Mouse (Mus musculus) C2C12 (cell line): ENCODE measurements at regions not wholly inside any gene's neighbourhood (a gene's known extent, or its start where the extent isn't known, plus 50 kb on each side); places are given as distances from the start of the nearest gene placed in this dataset.

Source experiments
- H3K27me3 ChIP-seq: one replicate; pipeline ENCODE4 v1.6.1; 2011; ENCODE audit not compliant: control insufficient read depth, insufficient read depth, insufficient read length
- H3K36me3 ChIP-seq: one replicate; pipeline ENCODE4 v1.6.1; 2011; ENCODE audit not compliant: control insufficient read depth, insufficient read depth
- H3K4me3 ChIP-seq: one replicate; pipeline ENCODE4 v1.5.1; 2011; ENCODE audit warnings: mild to moderate bottlenecking, control low read depth; ENCODE audit not compliant: poor library complexity, insufficient read depth, severe bottlenecking
- H3K79me2 ChIP-seq: one replicate; pipeline ENCODE4 v1.6.1; 2011; ENCODE audit not compliant: control insufficient read depth, insufficient read depth
- H3K79me3 ChIP-seq: one replicate; pipeline ENCODE4 v1.6.1; 2011; ENCODE audit warnings: low read depth, control low read depth
- H3ac ChIP-seq: one replicate; pipeline ENCODE3; 2011; ENCODE audit warnings: low read depth; ENCODE audit not compliant: control insufficient read depth, insufficient read length
- CEBPB ChIP-seq: IDR thresholded peaks from one replicate; pipeline ENCODE4 v1.6.1; 2011; ENCODE audit warnings: low read depth, mild to moderate bottlenecking, control low read depth, moderate library complexity
- CTCF ChIP-seq: IDR thresholded peaks from one replicate; pipeline ENCODE4 v1.5.1; 2011; ENCODE audit not compliant: control insufficient read depth, insufficient read depth, insufficient read length
- FOSL1 ChIP-seq: IDR thresholded peaks from one replicate; pipeline ENCODE4 v1.8.0; 2011; ENCODE audit warnings: mild to moderate bottlenecking, low read length; ENCODE audit not compliant: poor library complexity, insufficient read depth, severe bottlenecking
- MAX ChIP-seq: IDR thresholded peaks from one replicate; pipeline ENCODE4 v1.6.1; 2011; ENCODE audit warnings: mild to moderate bottlenecking, control low read depth
- MYOD1 ChIP-seq: IDR thresholded peaks from one replicate; pipeline ENCODE4 v1.6.1; 2011; ENCODE audit warnings: low read depth; ENCODE audit not compliant: control insufficient read depth, insufficient read length
- MYOG ChIP-seq: IDR thresholded peaks from one replicate; pipeline ENCODE4 v1.6.1; 2011; ENCODE audit not compliant: control insufficient read depth, insufficient read length; ENCODE audit errors: extremely low read depth
- USF1 ChIP-seq: IDR thresholded peaks from one replicate; pipeline ENCODE4 v1.6.1; 2011; ENCODE audit warnings: low read depth, mild to moderate bottlenecking, control low read depth, moderate library complexity

GRCm38 (mm10) chr5:85779205-85779604, 286.2 kb downstream of the Cenpc1 start:
- no peaks in the 10 kb centered on the region for H3K79me3 ChIP-seq
- no peaks in the 10 kb centered on the region for H3K36me3 ChIP-seq
- H3K79me2 ChIP-seq = no peaks in the 10 kb centered on the region
- no peaks in the 10 kb centered on the region for H3K27me3 ChIP-seq
- TF ChIP-seq MYOG (no peak), FOSL1 (no peak), USF1 (no peak), CEBPB (no peak), CTCF (no peak), MAX (no peak), MYOD1 (no peak)
- H3ac ChIP-seq = no peak overlapping the region
- H3K4me3 ChIP-seq = no peak overlapping the region

GRCm38 (mm10) chr5:85772660-85773059, 292.7 kb downstream of the Cenpc1 start:
- H3K36me3 ChIP-seq = no peaks in the 10 kb centered on the region
- no peak overlapping the region for H3ac ChIP-seq
- H3K4me3 ChIP-seq = no peak overlapping the region
- H3K79me2 ChIP-seq = no peaks in the 10 kb centered on the region
- H3K27me3 ChIP-seq = no peaks in the 10 kb centered on the region
- TF ChIP-seq MYOD1 = no peak
- no peak for TF ChIP-seq USF1
- TF ChIP-seq MYOG = no peak
- no peak for TF ChIP-seq CEBPB
- TF ChIP-seq MAX = no peak
- no peak for TF ChIP-seq CTCF
- TF ChIP-seq FOSL1 = no peak
- no peaks in the 10 kb centered on the region for H3K79me3 ChIP-seq

- Histone ChIP-seq H3K4me3 (no peak overlapping the region), H3K27me3 (no peaks in the 10 kb centered on the region), H3K36me3 (no peaks in the 10 kb centered on the region), H3K79me2 (no peaks in the 10 kb centered on the region), H3K79me3 (no peaks in the 10 kb centered on the region), H3ac (no peak overlapping the region)
- TF ChIP-seq FOSL1 = no peak
- no peak for TF ChIP-seq MYOD1
- TF ChIP-seq MAX = no peak
- no peak for TF ChIP-seq MYOG
- TF ChIP-seq USF1 = no peak
- TF ChIP-seq CTCF = no peak
Observed at GRCm38 (mm10) chr5:85772086-85772485, 293.3 kb downstream of the Cenpc1 start.

- Histone ChIP-seq H3K27me3 (no peaks in the 10 kb centered on the region), H3K79me3 (no peaks in the 10 kb centered on the region), H3K4me3 (no peak overlapping the region), H3K79me2 (no peaks in the 10 kb centered on the region), H3ac (no peak overlapping the region), H3K36me3 (no peaks in the 10 kb centered on the region)
- TF ChIP-seq FOSL1 (no peak), USF1 (no peak), MAX (no peak), CTCF (no peak), MYOD1 (no peak), CEBPB (no peak), MYOG (no peak)
Observed at GRCm38 (mm10) chr5:85767157-85767556, 298.2 kb downstream of the Cenpc1 start.

- Histone ChIP-seq H3K79me3 (no peaks in the 10 kb centered on the region), H3K27me3 (no peaks in the 10 kb centered on the region), H3K36me3 (no peaks in the 10 kb centered on the region), H3ac (no peak overlapping the region), H3K79me2 (no peaks in the 10 kb centered on the region), H3K4me3 (no peak overlapping the region)
- no peak for TF ChIP-seq MYOG
- TF ChIP-seq MYOD1 = no peak
Observed at GRCm38 (mm10) chr5:85756716-85757115, 308.7 kb downstream of the Cenpc1 start.

GRCm38 (mm10) chr5:85754227-85754626, 311.2 kb downstream of the Cenpc1 start:
- H3K36me3 ChIP-seq = no peaks in the 10 kb centered on the region
- H3K27me3 ChIP-seq = no peaks in the 10 kb centered on the region
- H3ac ChIP-seq = no peak overlapping the region
- no peaks in the 10 kb centered on the region for H3K79me3 ChIP-seq
- TF ChIP-seq MAX (no peak), FOSL1 (no peak), CEBPB (no peak), MYOD1 (no peak), MYOG (no peak), USF1 (no peak), CTCF (no peak)
- no peaks in the 10 kb centered on the region for H3K79me2 ChIP-seq
- no peak overlapping the region for H3K4me3 ChIP-seq
